Mouse (Mus musculus) CH12.LX (cell line): ENCODE data around the gene Zfp52. TPM values are rescaled to one million over a fixed set of nuclear protein-coding genes. Genes with fewer than 3 reads are reported as not detected.

Experiments
- DNase-seq: peaks from one replicate; pipeline ENCODE4 v3.0.0-alpha.2; 2013; ENCODE audit errors: extremely low read depth
- H3K27ac ChIP-seq: 2 replicates; pipeline ENCODE4 v1.5.1; 2012; ENCODE audit warnings: low read depth, mild to moderate bottlenecking, control low read depth, moderate library complexity; ENCODE audit not compliant: insufficient read depth
- H3K27me3 ChIP-seq: replicated peaks from 2 replicates; pipeline ENCODE3; 2012; ENCODE audit warnings: inconsistent platforms
- H3K36me3 ChIP-seq, 2 experiments: replicated peaks in 1 of 2; 2 replicates each; pipeline versions ENCODE3 to v1.6.1; 2012; ENCODE audit warnings: inconsistent platforms in 1 of 2, low read length in 1 of 2, mild to moderate bottlenecking in 1 of 2, mixed read lengths in 1 of 2, moderate library complexity in 1 of 2; ENCODE audit not compliant: control insufficient read depth in 1 of 2, insufficient read depth in 1 of 2
- H3K4me1 ChIP-seq, 2 experiments: 2 replicates each; pipeline ENCODE4 v1.6.1; 2012; ENCODE audit warnings: inconsistent platforms in 1 of 2, moderate library complexity in 1 of 2; ENCODE audit not compliant: insufficient read depth in 2 of 2, control insufficient read depth in 1 of 2
- H3K4me2 ChIP-seq: 2 replicates; pipeline ENCODE4 v1.6.1; 2012; ENCODE audit warnings: low read depth, mild to moderate bottlenecking, control low read depth; ENCODE audit not compliant: poor library complexity, insufficient read depth, severe bottlenecking
- H3K4me3 ChIP-seq, 3 experiments: fragments of 150-350 bp in 1 of 3; sonication (generic) in 1 of 3; replicated peaks in 1 of 3; 2 replicates each; pipeline versions ENCODE3 to v1.5.1; 2011 to 2012; ENCODE audit warnings: low read depth in 2 of 3, low read length in 2 of 3, mild to moderate bottlenecking in 2 of 3, moderate library complexity in 2 of 3, control low read depth in 1 of 3, improper control_type of control experiment in 1 of 3, inconsistent platforms in 1 of 3, mixed read lengths in 1 of 3; ENCODE audit not compliant: poor library complexity in 1 of 3
- H3K79me2 ChIP-seq: replicated peaks from 2 replicates; pipeline ENCODE4 v1.6.1; 2012; ENCODE audit warnings: mild to moderate bottlenecking, moderate library complexity; ENCODE audit not compliant: control insufficient read depth, poor library complexity, insufficient read depth, severe bottlenecking; ENCODE audit errors: extremely low read depth
- H3K9ac ChIP-seq: 2 replicates; pipeline ENCODE4 v1.6.1; 2012; ENCODE audit warnings: low read depth, mild to moderate bottlenecking, control low read depth, moderate library complexity; ENCODE audit not compliant: insufficient read depth
- H3K9me3 ChIP-seq: replicated peaks from 2 replicates; pipeline ENCODE3; 2012; ENCODE audit warnings: low read length, inconsistent platforms, mixed read lengths
- BHLHE40 ChIP-seq: IDR thresholded peaks from 2 replicates; pipeline ENCODE4 v1.6.1; 2011; ENCODE audit warnings: mild to moderate bottlenecking, low read depth, low read length, improper control_type of control experiment
- CHD2 ChIP-seq: IDR thresholded peaks from 2 replicates; pipeline ENCODE4 v1.6.1; 2011; ENCODE audit warnings: low read length, improper control_type of control experiment
- CTCF ChIP-seq, 2 experiments: IDR thresholded peaks in 1 of 2; conservative IDR thresholded peaks in 1 of 2; 2 replicates each; pipeline ENCODE4 v1.5.1; 2011 to 2012; ENCODE audit warnings: low read depth in 2 of 2, low read length in 2 of 2, improper control_type of control experiment in 1 of 2, inconsistent platforms in 1 of 2, mild to moderate bottlenecking in 1 of 2, moderate library complexity in 1 of 2
- E2F4 ChIP-seq: IDR thresholded peaks from 2 replicates; pipeline ENCODE4 v1.6.1; 2011; ENCODE audit warnings: low read depth, low read length, improper control_type of control experiment; ENCODE audit not compliant: insufficient replicate concordance
- ELF1 ChIP-seq: IDR thresholded peaks from 2 replicates; pipeline ENCODE4 v1.6.1; 2014; ENCODE audit warnings: low read depth, mild to moderate bottlenecking, inconsistent platforms, low read length, improper control_type of control experiment
- EP300 ChIP-seq: IDR thresholded peaks from 2 replicates; pipeline ENCODE4 v1.6.1; 2011; ENCODE audit warnings: low read length, improper control_type of control experiment
- ETS1 ChIP-seq: conservative IDR thresholded peaks from 2 replicates; pipeline ENCODE4 v1.6.1; 2012; ENCODE audit warnings: low read depth, mild to moderate bottlenecking, inconsistent platforms, low read length, improper control_type of control experiment, moderate library complexity
- GABPA ChIP-seq: IDR thresholded peaks from 2 replicates; pipeline ENCODE4 v1.6.1; 2012; ENCODE audit warnings: low read depth, low read length, improper control_type of control experiment, inconsistent platforms; ENCODE audit not compliant: insufficient replicate concordance
- HCFC1 ChIP-seq: IDR thresholded peaks from 2 replicates; pipeline ENCODE4 v1.6.1; 2012; ENCODE audit warnings: low read depth, mild to moderate bottlenecking, inconsistent platforms, low read length, improper control_type of control experiment
- IRF4 ChIP-seq: IDR thresholded peaks from 2 replicates; pipeline ENCODE4 v1.6.1; 2014; ENCODE audit warnings: low read depth, mild to moderate bottlenecking, inconsistent platforms, low read length, improper control_type of control experiment
- JUN ChIP-seq: IDR thresholded peaks from 2 replicates; pipeline ENCODE4 v1.6.1; 2011; ENCODE audit warnings: low read depth, mild to moderate bottlenecking, low read length, improper control_type of control experiment, moderate library complexity; ENCODE audit not compliant: insufficient read depth
- JUND ChIP-seq: conservative IDR thresholded peaks from 2 replicates; pipeline ENCODE4 v1.6.1; 2011; ENCODE audit warnings: low read depth, low read length, improper control_type of control experiment
- KAT2A ChIP-seq: IDR thresholded peaks from 2 replicates; pipeline ENCODE4 v1.6.1; 2012; ENCODE audit warnings: low read length, improper control_type of control experiment, inconsistent platforms; ENCODE audit not compliant: insufficient replicate concordance
- MAFK ChIP-seq: IDR thresholded peaks from 2 replicates; pipeline ENCODE4 v1.6.1; 2011; ENCODE audit warnings: low read length, improper control_type of control experiment; ENCODE audit not compliant: insufficient replicate concordance
- MAX ChIP-seq: IDR thresholded peaks from 2 replicates; pipeline ENCODE4 v1.6.1; 2011; ENCODE audit warnings: low read length, improper control_type of control experiment
- MAZ ChIP-seq: IDR thresholded peaks from 2 replicates; pipeline ENCODE4 v1.6.1; 2012; ENCODE audit warnings: low read depth, mild to moderate bottlenecking, inconsistent platforms, low read length, improper control_type of control experiment, moderate library complexity
- MEF2A ChIP-seq: IDR thresholded peaks from 2 replicates; pipeline ENCODE4 v1.6.1; 2014; ENCODE audit warnings: low read depth, mild to moderate bottlenecking, inconsistent platforms, low read length, improper control_type of control experiment, borderline replicate concordance
- MXI1 ChIP-seq: IDR thresholded peaks from 2 replicates; pipeline ENCODE4 v1.6.1; 2011; ENCODE audit warnings: mild to moderate bottlenecking, low read depth, low read length, improper control_type of control experiment
- MYC ChIP-seq: IDR thresholded peaks from 2 replicates; pipeline ENCODE4 v1.6.1; 2011; ENCODE audit warnings: low read depth, mild to moderate bottlenecking, improper control_type of control experiment, low read length
- NELFE ChIP-seq: IDR thresholded peaks from 2 replicates; pipeline ENCODE4 v1.6.1; 2011; ENCODE audit warnings: low read depth, low read length, improper control_type of control experiment
- NRF1 ChIP-seq: IDR thresholded peaks from 2 replicates; pipeline ENCODE4 v1.6.1; 2014; ENCODE audit warnings: low read depth, mild to moderate bottlenecking, inconsistent platforms, low read length, improper control_type of control experiment, moderate library complexity
- PAX5 ChIP-seq: IDR thresholded peaks from 2 replicates; pipeline ENCODE4 v1.6.1; 2012; ENCODE audit warnings: low read length, inconsistent platforms, mixed read lengths
- POLR2A ChIP-seq: IDR thresholded peaks from 2 replicates; pipeline ENCODE4 v1.6.1; 2011; ENCODE audit warnings: low read depth, mild to moderate bottlenecking, improper control_type of control experiment, low read length
- POLR2AphosphoS2 ChIP-seq: IDR thresholded peaks from 2 replicates; pipeline ENCODE4 v1.6.1; 2011; ENCODE audit warnings: low read depth, low read length, improper control_type of control experiment
- RAD21 ChIP-seq: IDR thresholded peaks from 2 replicates; pipeline ENCODE4 v1.6.1; 2011; ENCODE audit warnings: low read depth, mild to moderate bottlenecking, low read length, improper control_type of control experiment, moderate library complexity
- SIN3A ChIP-seq: IDR thresholded peaks from 2 replicates; pipeline ENCODE4 v1.6.1; 2012; ENCODE audit warnings: low read length, improper control_type of control experiment, inconsistent platforms
- SMC3 ChIP-seq: IDR thresholded peaks from 2 replicates; pipeline ENCODE4 v1.6.1; 2011; ENCODE audit warnings: low read depth, low read length, improper control_type of control experiment
- TCF12 ChIP-seq: IDR thresholded peaks from 2 replicates; pipeline ENCODE4 v1.6.1; 2014; ENCODE audit warnings: low read depth, mild to moderate bottlenecking, inconsistent platforms, low read length, improper control_type of control experiment
- UBTF ChIP-seq: IDR thresholded peaks from 2 replicates; pipeline ENCODE4 v1.6.1; 2012; ENCODE audit warnings: low read depth, mild to moderate bottlenecking, inconsistent platforms, low read length, improper control_type of control experiment, moderate library complexity
- USF1 ChIP-seq: IDR thresholded peaks from 2 replicates; pipeline ENCODE4 v1.6.1; 2014; ENCODE audit warnings: low read depth, mild to moderate bottlenecking, inconsistent platforms, low read length, improper control_type of control experiment
- USF2 ChIP-seq: conservative IDR thresholded peaks from 2 replicates; pipeline ENCODE4 v1.6.1; 2011; ENCODE audit warnings: low read depth, low read length, improper control_type of control experiment
- ZC3H11A ChIP-seq: IDR thresholded peaks from 2 replicates; pipeline ENCODE4 v1.6.1; 2012; ENCODE audit warnings: low read depth, mild to moderate bottlenecking, inconsistent platforms, low read length, improper control_type of control experiment
- ZMIZ1 ChIP-seq: IDR thresholded peaks from 2 replicates; pipeline ENCODE4 v1.6.1; 2012; ENCODE audit warnings: low read depth, mild to moderate bottlenecking, inconsistent platforms, low read length, improper control_type of control experiment
- ZNF384 ChIP-seq: IDR thresholded peaks from 2 replicates; pipeline ENCODE4 v1.6.1; 2012; ENCODE audit warnings: low read depth, low read length, improper control_type of control experiment, inconsistent platforms
- dilution Hi-C: fragments of 300-500 bp; cut with MboI; formaldehyde crosslinking; loops from 2 replicates; pipeline ENCODE4 v1.14.3; 2020; ENCODE audit warnings: low sequenced_read_pairs; ENCODE audit not compliant: extremely low pct_unique_long_range_greater_than_20kb, extremely low pct_ligation_motif_present
- in situ Hi-C: fragments of 300-500 bp; cut with MboI; formaldehyde crosslinking; loops from 3 replicates; pipeline ENCODE4 v1.14.3; 2019; ENCODE audit warnings: low sequenced_read_pairs, low pct_ligation_motif_present, low pct_unique_long_range_greater_than_20kb, mixed read lengths
- polyA plus RNA-seq: library from polyadenylated mRNA; unstranded; fragments of >175 nt; gene quantifications from 2 replicates; pipeline ENCODE4 v1.2.1, GENCODE M21; 2012; ENCODE audit warnings: low read depth; ENCODE audit not compliant: insufficient read length
- total RNA-seq, 2 experiments: library from RNA; depleted of rRNA; stranded (reverse); fragments of 300-350 nt in 1 of 2; fragments of >200 nt in 1 of 2; gene quantifications; 2 replicates each; pipeline ENCODE4 v1.2.3; 2012 to 2014

Gene Zfp52
- total and polyA plus RNA-seq, 3 experiments: 5.9 to 15.4 (median 8.6) TPM

- Histone ChIP-seq H3K27ac (peak overlapping the region; percentile 28), H3K4me3 (peak overlapping the region in 2 of 3 experiments; percentile 34 to 72)
- in situ Hi-C loops: loop anchor here (10.0 kb wide), 1 partner anchor 91 kb away; the partner anchor contains the start of gene Zfp54
Observed at GRCm38 (mm10) chr17:21515403-21516105, 19.8 kb upstream of the Zfp52 start.

GRCm38 (mm10) chr17:21516201-21517129, 18.9 kb upstream of the Zfp52 start:
- peak; percentile 70 for DNase-seq
- dilution Hi-C loops (no loop called here), in situ Hi-C loops (loop anchor here (10.0 kb wide), 1 partner anchor 92 kb away; the partner anchor contains the start of gene Zfp54)
- H3K79me2 ChIP-seq: no peaks in the 10 kb centered on the region
- H3K9ac ChIP-seq: peak overlapping the region; percentile 79
- H3K36me3 ChIP-seq: peaks cover 4 to 5% of the 10 kb centered on the region in 2 experiments
- peaks cover 5% of the 10 kb centered on the region for H3K9me3 ChIP-seq
- H3K4me3 ChIP-seq: peak overlapping the region; percentile 55 to 78 (median 72)
- peak overlapping the region; percentile 79 for H3K27ac ChIP-seq
- H3K4me2 ChIP-seq: peak overlapping the region; percentile 90
- no peaks in the 10 kb centered on the region for H3K27me3 ChIP-seq
- H3K4me1 ChIP-seq: peaks cover 3 to 5% of the 10 kb centered on the region in 2 experiments
- 0 out of 2 replicates have a peak, but pooled peaks have one; percentile 18 for TF ChIP-seq EP300
- no peak for TF ChIP-seq ZC3H11A
- peak; percentile 65; the same call in 1 of the 2 replicates for TF ChIP-seq POLR2AphosphoS2
- TF ChIP-seq UBTF: 0 out of 2 replicates have a peak, but pooled peaks have one; percentile 64
- TF ChIP-seq USF1: no peak
- no peak; the same call in none of the 2 replicates for TF ChIP-seq BHLHE40
- TF ChIP-seq POLR2A: peak; percentile 86
- TF ChIP-seq NELFE: peak; percentile 90
- peak; percentile 73 for TF ChIP-seq ELF1
- peak; percentile 76; the same call in 1 of the 2 replicates for TF ChIP-seq SIN3A
- peak; percentile 8; the same call in 1 of the 2 replicates for TF ChIP-seq HCFC1
- 0 out of 2 replicates have a peak, but pooled peaks have one; percentile 35 for TF ChIP-seq KAT2A
- peak; percentile 15; the same call in 1 of the 2 replicates for TF ChIP-seq SMC3
- peak; percentile 95 for TF ChIP-seq MAX
- no peak for TF ChIP-seq NRF1
- peak; percentile 85 for TF ChIP-seq TCF12

More at GRCm38 (mm10) chr17:21515403-21516105, 19.8 kb upstream of the Zfp52 start:
- Histone ChIP-seq H3K4me1 (peaks cover 3 to 5% of the 10 kb centered on the region in 2 experiments), H3K9me3 (peaks cover 5% of the 10 kb centered on the region), H3K4me2 (peak overlapping the region; percentile 95), H3K36me3 (peaks cover 12% of the 10 kb centered on the region in 2 experiments), H3K9ac (peak overlapping the region; percentile 79; the same call in 1 of the 2 replicates), H3K27me3 (no peaks in the 10 kb centered on the region), H3K79me2 (no peaks in the 10 kb centered on the region)
- peak; percentile 83 for DNase-seq
- dilution Hi-C loops: no loop called here
- no peak for TF ChIP-seq MAX
- TF ChIP-seq SMC3: peak; percentile 74
- no peak for TF ChIP-seq USF2
- peak; percentile 95 for TF ChIP-seq RAD21
- TF ChIP-seq TCF12: no peak
- TF ChIP-seq POLR2AphosphoS2: no peak
- no peak for TF ChIP-seq UBTF
- TF ChIP-seq NRF1: no peak
- no peak for TF ChIP-seq ZMIZ1
- 0 out of 2 replicates have a peak, but pooled peaks have one; percentile 9 for TF ChIP-seq ELF1
- peak; percentile 33; the same call in 1 of the 2 replicates for TF ChIP-seq HCFC1
- peak; percentile 16; the same call in 1 of the 2 replicates for TF ChIP-seq IRF4
- TF ChIP-seq PAX5: no peak
- peak; percentile 51 for TF ChIP-seq EP300
- TF ChIP-seq MEF2A: no peak; the same call in 1 of the 2 replicates
- TF ChIP-seq MAFK: no peak
- peak; percentile 54; the same call in 1 of the 2 replicates for TF ChIP-seq JUND
- peak; percentile 38; the same call in 1 of the 2 replicates for TF ChIP-seq ZC3H11A
- TF ChIP-seq CHD2: no peak
- peak; percentile 44 to 90 for TF ChIP-seq CTCF (conservative IDR thresholded peaks at IDR 0.05 in 1 of 2, IDR thresholded peaks at IDR 0.05 in 1 of 2; ENCODE audit: low read depth in 2 of 2, low read length in 2 of 2)
- TF ChIP-seq POLR2A: no peak; the same call in 1 of the 2 replicates
- no peak for TF ChIP-seq GABPA
- TF ChIP-seq MYC: peak; percentile 81
- TF ChIP-seq MAZ: no peak
- TF ChIP-seq ETS1: no peak
- TF ChIP-seq JUN: no peak
- peak; percentile 98 for TF ChIP-seq ZNF384
- TF ChIP-seq MXI1: no peak; the same call in 1 of the 2 replicates
- TF ChIP-seq E2F4: peak; percentile 82; the same call in 1 of the 2 replicates
- TF ChIP-seq SIN3A: peak; percentile 65
